Mouse (Mus musculus) kidney, postnatal 36 days (tissue): ENCODE measurements around the gene Aftph.

ENCODE experiments used
- DNase-seq, 2 experiments: peaks; one replicate each; pipeline ENCODE4 v3.0.0; 2021 to 2022; ENCODE audit warnings: mixed read lengths in 2 of 2

Gene Aftph

DNA sequence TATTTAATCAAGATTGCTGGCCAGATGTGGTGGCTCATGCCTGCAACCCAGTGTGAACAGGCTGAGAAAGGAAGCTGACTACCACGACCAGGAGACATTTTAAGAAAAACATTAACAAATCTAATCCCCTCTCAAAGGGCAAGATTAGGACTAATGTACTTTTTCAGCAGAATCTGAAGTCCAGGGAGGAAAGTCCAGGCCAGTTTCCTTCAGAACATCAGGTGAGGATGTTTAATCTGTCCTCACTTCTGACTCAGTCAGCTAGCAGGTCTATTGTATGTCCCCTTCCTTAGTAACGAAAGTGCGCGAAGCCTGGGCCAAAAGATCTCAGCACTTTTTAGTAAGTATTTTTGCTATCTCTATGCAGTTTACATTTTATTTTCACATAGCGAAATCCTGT lies 17.8 kb downstream of the Aftph start:
- peak; percentile 54 to 75 for DNase-seq

DNA sequence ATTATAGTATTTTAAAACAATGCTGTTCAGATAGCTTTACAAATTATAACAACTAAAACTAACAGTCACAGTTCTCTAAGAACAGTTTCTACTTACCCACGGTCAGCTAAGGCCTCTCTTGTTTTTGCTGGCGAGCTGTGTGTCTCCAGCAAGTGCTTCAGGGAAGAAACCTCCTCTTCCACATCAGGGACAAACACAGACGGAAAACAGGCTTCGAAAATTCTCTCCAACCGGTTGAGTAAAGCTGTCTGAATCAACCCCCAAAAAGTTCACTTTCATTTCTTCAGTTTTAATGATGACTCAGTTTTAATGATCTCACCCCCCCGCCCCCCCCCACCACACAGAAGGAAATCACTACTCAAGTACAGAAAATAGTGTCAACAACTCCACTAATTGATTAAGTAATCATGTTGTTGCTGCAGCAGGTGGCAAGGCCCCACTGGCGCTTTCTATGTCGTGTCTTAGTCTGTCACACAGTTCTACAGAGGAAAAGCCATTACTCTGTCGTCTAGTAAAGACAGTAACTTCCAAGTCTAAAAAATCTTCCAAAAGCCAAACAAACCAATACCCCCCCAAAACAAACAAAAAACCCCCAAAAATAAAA lies 29.2 kb downstream of the Aftph start:
- no peak for DNase-seq

GRCm38 (mm10) chr11:20691000-20691399 lies 50.4 kb downstream of the Aftph start:
- DNase-seq, result peak; percentile 61 to 79

DNA sequence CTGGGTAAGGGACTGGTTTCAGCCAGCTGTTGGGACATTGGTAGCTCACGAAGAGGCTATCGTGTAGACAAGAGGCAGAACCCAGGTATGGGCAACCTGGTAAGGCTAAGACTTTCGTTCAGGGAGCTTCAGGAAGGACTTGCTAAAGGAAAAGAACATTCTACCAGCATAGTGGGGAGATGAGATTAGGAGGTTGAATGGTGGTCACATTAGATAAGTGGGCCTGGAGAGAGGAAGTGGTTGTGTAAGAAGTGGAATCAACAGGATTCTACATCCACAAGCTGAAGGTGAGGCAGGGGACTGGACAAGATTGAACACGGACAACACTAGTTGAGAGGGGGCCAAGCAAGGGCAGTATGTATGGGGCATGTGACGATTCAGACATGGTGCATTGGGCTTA lies 59.7 kb downstream of the Aftph start:
- no peak for DNase-seq

- DNase-seq, result no peak
Observed at GRCm38 (mm10) chr11:20680781-20681180, 60.6 kb downstream of the Aftph start.

- DNase-seq, result no peak
Observed at GRCm38 (mm10) chr11:20679396-20679795, 62.0 kb downstream of the Aftph start.

DNA sequence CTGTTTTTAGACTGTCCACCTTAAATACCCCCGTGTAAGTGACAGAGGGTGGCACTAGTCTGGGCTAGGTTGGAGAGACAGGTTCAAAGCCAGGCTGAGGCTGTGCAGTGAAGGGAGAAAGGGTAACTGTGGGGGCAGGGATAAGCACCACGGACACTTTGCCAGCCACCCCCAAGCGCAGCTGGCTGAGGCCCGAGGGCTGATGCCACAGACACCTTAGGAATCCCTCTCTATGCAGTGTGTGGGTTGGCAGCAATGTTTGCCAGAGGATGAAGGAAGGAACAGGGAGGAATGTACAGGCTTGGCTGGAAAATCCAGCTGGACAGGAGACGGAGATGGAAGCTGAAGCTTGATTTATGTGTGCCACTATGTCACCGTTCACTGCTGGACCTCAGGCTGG lies 68.9 kb downstream of the Aftph start:
- no peak for DNase-seq

- DNase-seq, result peak in 1 of 2 experiments; percentile 34
Observed at GRCm38 (mm10) chr11:20671789-20672392, 69.5 kb downstream of the Aftph start.

GRCm38 (mm10) chr11:20664878-20665277 lies 76.5 kb downstream of the Aftph start:
- no peak for DNase-seq

DNA sequence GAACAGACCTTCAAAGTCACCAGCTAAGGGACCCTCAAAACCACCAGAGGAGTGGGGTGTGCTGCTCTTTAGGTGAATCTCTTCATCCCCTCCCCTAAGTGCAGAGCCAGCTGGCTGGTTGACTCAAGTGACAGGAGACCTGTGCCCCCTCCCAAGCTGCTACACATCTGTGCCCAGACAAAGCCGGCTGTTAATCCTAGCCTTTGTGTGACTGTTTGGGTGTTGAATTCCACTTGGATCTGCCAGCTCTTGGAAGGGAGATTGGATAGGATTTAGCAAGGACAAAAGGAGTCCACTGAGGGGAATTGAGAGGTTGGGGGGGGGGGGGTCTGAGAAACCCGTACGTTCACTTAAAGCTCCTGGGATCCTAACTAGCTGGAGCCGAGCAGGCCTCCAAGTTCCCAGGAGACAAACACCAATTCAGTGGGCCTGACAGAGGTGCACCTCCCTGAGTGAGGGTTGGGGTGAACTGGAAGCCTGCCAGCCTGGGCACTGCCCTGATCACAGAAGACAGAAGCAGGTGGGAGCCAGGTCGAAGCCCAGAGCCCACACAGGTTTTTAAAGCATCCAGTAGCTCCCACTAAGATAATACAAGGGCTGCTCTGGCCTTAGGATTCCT lies 77.7 kb downstream of the Aftph start:
- DNase-seq, result no peak

- no peak for DNase-seq
Observed at GRCm38 (mm10) chr11:20662811-20663210, 78.6 kb downstream of the Aftph start.

DNA sequence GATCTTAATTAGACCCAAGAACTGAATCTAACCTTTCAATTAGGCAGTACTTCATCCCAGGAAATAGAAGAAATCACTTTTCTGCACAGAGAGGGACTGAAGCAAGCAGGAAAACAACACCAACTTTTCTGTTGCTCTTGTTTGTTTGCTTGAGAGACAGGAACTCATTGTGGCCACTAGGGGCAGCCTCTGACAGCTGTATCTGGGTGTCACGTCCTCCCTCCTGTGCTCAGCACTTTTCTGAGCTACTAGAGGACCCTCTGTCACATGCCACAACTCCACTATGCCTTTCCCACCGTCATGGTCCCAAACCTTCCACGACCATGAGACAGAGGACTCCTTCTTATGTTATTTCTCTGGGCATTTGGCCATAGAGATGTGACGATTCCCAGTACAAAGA lies 79.7 kb downstream of the Aftph start:
- DNase-seq, result peak; percentile 34 to 71

DNA sequence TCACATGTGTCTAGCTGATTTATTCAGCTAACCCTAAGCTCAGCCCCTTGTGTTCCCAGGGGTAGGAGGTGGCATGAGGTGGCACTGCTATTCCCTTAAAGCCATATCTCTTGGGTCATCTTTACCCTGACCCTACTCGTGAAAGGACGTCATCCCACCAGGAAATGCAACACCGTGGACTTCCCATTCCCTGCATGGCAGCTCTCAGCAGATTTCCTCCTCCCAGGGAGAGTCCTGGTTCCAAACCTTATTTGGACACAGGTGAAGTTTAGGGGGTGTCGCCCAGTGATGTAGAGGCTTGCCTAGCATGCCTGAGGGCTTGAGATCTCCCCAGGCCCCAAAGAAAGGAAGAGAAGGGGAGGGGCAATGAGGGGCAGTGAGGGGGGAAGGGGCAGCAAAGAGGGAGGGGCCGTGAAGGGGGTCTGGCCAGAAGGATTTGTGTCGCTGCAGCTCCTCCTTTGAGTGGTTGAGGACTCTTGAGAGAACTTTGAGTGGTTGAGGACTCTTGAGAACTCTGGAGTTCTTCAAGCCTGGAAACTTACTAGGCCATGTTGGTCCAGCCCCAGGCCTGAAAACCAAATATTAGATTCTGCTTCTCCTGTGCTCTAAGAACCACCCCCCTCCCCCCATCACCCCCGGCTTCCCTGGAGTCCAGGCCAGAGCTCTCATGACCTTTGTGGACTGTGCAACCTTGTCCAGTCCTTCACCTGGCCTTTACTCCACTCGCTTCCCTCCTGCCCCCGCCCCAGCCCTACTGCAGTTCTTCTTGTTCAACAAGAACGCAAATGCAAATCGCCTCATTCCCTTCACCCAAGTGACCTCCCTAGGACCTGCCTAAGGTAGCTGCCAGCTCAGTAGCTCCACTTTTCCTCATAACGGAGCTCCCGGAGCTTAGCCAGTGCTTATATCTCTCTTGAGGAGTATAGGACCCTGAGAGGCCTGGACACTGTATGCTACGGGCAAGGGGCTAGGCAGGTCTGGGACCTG lies 81.0 kb downstream of the Aftph start:
- peak; percentile 33 to 39 for DNase-seq

- DNase-seq, result peak in 1 of 2 experiments; percentile 36
Observed at GRCm38 (mm10) chr11:20659094-20659493, 82.3 kb downstream of the Aftph start.

DNA sequence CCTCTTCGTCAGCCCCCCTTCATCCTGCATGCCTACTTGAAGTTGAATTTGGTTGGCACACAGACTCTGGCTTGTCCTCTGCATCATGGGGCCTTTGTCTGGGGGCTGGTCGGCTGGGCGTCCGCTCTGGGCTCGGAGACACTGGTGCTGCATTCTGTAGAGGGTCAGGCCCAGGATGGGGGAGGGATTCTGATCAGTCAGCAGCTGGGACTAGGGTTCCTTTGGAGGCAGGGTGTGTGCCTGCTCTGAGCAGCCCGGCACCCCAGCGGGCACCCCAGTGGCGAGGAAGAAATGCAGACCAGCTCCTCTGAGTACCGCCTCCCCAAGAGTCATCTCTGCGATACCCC lies 84.7 kb downstream of the Aftph start:
- DNase-seq, result no peak

DNA sequence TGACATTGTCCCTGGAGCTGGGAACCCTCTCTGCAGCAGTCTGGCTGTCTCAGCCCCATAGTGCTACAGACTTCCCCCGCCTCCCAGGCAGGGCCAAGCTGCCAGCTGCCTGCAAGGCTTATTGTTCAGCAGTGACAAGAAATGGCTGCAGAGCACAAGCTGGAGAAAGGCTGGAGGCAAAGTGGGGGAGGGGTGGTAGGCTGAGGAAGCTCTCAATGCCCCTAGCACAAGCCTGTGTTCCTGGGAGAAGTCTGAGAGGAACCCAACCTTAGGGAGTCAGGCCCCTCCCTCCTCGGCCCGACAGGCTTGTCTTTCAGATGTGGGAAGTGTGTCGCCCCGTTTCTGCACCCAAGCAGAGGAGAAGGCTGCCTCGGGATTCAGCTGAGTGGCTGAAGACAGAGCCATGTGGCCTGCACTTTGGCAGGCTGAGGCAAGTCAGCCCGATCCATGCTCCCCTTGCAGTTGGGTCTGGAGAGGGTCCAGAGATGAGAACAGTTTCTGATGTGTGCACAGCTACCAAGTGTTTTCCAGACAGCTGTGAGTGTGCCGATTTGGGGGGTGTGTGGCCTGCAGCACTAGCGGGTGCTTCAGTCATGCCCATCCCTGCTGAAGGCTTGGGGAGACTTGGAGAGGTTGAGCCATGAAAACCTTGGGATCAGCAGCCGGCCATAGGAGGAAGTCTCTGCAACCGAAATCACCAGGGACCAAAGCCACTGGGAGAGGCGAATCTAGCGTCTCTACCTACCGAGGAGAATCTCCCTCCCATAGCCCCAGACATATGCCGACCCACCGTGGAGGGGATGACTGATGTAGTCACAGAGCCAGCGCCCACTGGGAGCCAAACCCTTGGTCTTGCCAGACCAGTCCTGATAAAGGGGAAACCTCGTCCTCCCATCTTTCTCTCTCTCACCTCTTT lies 85.3 kb downstream of the Aftph start:
- DNase-seq, result peak in 1 of 2 experiments; percentile 31

GRCm38 (mm10) chr11:20651166-20651565 lies 90.2 kb downstream of the Aftph start:
- DNase-seq, result no peak

- no peak for DNase-seq
Observed at GRCm38 (mm10) chr11:20650006-20650639, 91.3 kb downstream of the Aftph start.

- no peak for DNase-seq
Observed at GRCm38 (mm10) chr11:20649477-20649876, 91.9 kb downstream of the Aftph start.

GRCm38 (mm10) chr11:20647902-20648625 lies 93.3 kb downstream of the Aftph start:
- DNase-seq, result peak; percentile 56 to 65
